Mouse (Mus musculus) myocyte (in vitro differentiated cells): ENCODE data around the gene Pax2. TPM values are rescaled to one million over a fixed set of nuclear protein-coding genes. Genes with fewer than 3 reads are reported as not detected.

Experiments
- H3K27me3 ChIP-seq: one replicate; pipeline ENCODE4 v1.6.1; 2011; ENCODE audit not compliant: control insufficient read depth, insufficient read depth, insufficient read length
- H3K36me3 ChIP-seq: one replicate; pipeline ENCODE4 v1.6.1; 2011; ENCODE audit not compliant: control insufficient read depth, insufficient read depth
- H3K4me2 ChIP-seq: one replicate; pipeline ENCODE4 v1.6.1; 2011; ENCODE audit warnings: low read depth, control low read depth
- H3K4me3 ChIP-seq: one replicate; pipeline ENCODE4 v1.5.1; 2011; ENCODE audit warnings: mild to moderate bottlenecking, control low read depth, moderate library complexity
- H3K79me2 ChIP-seq: one replicate; pipeline ENCODE4 v1.6.1; 2011; ENCODE audit not compliant: control insufficient read depth, insufficient read depth
- H3ac ChIP-seq: one replicate; pipeline ENCODE4 v1.6.1; 2011; ENCODE audit not compliant: control insufficient read depth, insufficient read length
- CEBPB ChIP-seq: IDR thresholded peaks from 2 replicates; pipeline ENCODE4 v1.6.1; 2011; ENCODE audit warnings: mild to moderate bottlenecking, moderate library complexity; ENCODE audit not compliant: poor library complexity, insufficient read depth, severe bottlenecking
- E2F4 ChIP-seq: IDR thresholded peaks from one replicate; pipeline ENCODE4 v1.6.1; 2011; ENCODE audit warnings: mild to moderate bottlenecking, control low read depth, moderate library complexity; ENCODE audit not compliant: insufficient read depth
- MAX ChIP-seq: IDR thresholded peaks from one replicate; pipeline ENCODE4 v1.6.1; 2011; ENCODE audit warnings: low read depth, mild to moderate bottlenecking, control low read depth
- MYOD1 ChIP-seq, 3 experiments: IDR thresholded peaks; one replicate each; pipeline ENCODE4 v1.6.1; 2011; ENCODE audit warnings: control low read depth in 2 of 3, low read depth in 2 of 3, mild to moderate bottlenecking in 2 of 3, moderate library complexity in 1 of 3; ENCODE audit not compliant: insufficient read length in 2 of 3, control insufficient read depth in 1 of 3
- MYOG ChIP-seq, 3 experiments: IDR thresholded peaks; one replicate each; pipeline ENCODE4 v1.6.1; 2011; ENCODE audit warnings: control low read depth in 2 of 3, low read depth in 2 of 3, mild to moderate bottlenecking in 2 of 3; ENCODE audit not compliant: insufficient read length in 2 of 3, control insufficient read depth in 1 of 3, insufficient read depth in 1 of 3
- POLR2A ChIP-seq: IDR thresholded peaks from one replicate; pipeline ENCODE4 v1.6.1; 2011; ENCODE audit warnings: low read depth, mild to moderate bottlenecking, control low read depth, moderate library complexity; ENCODE audit not compliant: insufficient read length
- POLR2AphosphoS2 ChIP-seq: IDR thresholded peaks from one replicate; pipeline ENCODE4 v1.6.1; 2011; ENCODE audit warnings: low read depth, control low read depth; ENCODE audit not compliant: insufficient read length
- REST ChIP-seq: IDR thresholded peaks from one replicate; pipeline ENCODE4 v1.6.1; 2011; ENCODE audit warnings: mild to moderate bottlenecking, control low read depth, moderate library complexity; ENCODE audit not compliant: insufficient read depth, insufficient read length
- SRF ChIP-seq: IDR thresholded peaks from one replicate; pipeline ENCODE4 v1.6.1; 2011; ENCODE audit warnings: low read depth; ENCODE audit not compliant: control insufficient read depth, insufficient read length
- TCF12 ChIP-seq: IDR thresholded peaks from one replicate; pipeline ENCODE4 v1.6.1; 2011; ENCODE audit warnings: mild to moderate bottlenecking, control low read depth; ENCODE audit not compliant: poor library complexity, insufficient read depth, severe bottlenecking
- TCF3 ChIP-seq: IDR thresholded peaks from one replicate; pipeline ENCODE4 v1.6.1; 2011; ENCODE audit warnings: low read depth, control low read depth; ENCODE audit not compliant: insufficient read length
- USF1 ChIP-seq: IDR thresholded peaks from one replicate; pipeline ENCODE4 v1.6.1; 2011; ENCODE audit warnings: low read depth, mild to moderate bottlenecking, control low read depth, moderate library complexity
- polyA plus RNA-seq: library from polyadenylated mRNA; unstranded; fragments of >200 nt; fragmentation: generic; extraction: Trizol; gene quantifications from one replicate; pipeline ENCODE4 v1.2.1, GENCODE M21; 2012; ENCODE audit warnings: missing spikeins

Gene Pax2
- polyA plus RNA-seq, 1 experiment: not detected

DNA sequence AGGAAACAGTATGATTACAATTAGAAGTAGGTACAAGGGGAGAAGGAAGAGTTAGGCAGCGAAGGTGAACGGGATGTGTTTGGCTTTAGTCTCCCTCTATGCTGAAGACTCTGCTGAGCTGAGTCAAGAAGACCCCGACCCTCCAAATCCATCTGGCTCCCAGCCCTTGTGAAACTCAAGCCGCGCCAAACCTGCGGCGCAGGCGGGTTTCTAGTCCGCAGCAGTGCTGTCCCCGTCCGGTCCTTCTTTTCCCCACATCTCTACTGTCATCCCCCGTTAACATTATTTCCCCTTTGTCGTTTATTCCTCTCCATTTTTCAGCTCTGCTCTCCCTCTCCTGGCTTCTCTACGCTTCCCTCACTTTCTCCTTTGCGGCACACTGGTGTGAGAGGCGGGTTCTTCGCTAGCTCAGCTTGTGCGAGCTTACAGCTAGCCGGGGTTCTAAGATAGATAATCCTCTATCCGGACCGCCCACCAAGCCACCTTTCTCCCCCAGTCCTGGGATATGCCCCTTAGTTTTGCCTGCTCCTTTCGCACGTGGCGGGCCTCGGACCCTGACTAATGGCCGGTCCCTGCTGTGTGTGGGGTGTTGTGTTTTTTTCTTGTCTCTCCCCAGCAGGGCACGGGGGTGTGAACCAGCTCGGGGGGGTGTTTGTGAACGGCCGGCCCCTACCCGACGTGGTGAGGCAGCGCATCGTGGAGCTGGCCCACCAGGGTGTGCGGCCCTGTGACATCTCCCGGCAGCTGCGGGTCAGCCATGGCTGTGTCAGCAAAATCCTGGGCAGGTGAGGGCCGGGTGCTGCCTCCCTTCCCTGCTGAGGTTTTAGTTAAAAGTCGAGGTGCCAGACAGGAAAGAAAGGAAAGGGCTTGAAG lies 4.7 kb downstream of the Pax2 start:
- no peak overlapping the region for H3ac ChIP-seq
- no peak overlapping the region for H3K4me3 ChIP-seq
- no peaks in the 10 kb centered on the region for H3K36me3 ChIP-seq
- H3K4me2 ChIP-seq: no peak overlapping the region
- H3K79me2 ChIP-seq: no peaks in the 10 kb centered on the region
- no peak for TF ChIP-seq TCF3
- H3K27me3 ChIP-seq: peaks cover 81% of the 10 kb centered on the region

DNA sequence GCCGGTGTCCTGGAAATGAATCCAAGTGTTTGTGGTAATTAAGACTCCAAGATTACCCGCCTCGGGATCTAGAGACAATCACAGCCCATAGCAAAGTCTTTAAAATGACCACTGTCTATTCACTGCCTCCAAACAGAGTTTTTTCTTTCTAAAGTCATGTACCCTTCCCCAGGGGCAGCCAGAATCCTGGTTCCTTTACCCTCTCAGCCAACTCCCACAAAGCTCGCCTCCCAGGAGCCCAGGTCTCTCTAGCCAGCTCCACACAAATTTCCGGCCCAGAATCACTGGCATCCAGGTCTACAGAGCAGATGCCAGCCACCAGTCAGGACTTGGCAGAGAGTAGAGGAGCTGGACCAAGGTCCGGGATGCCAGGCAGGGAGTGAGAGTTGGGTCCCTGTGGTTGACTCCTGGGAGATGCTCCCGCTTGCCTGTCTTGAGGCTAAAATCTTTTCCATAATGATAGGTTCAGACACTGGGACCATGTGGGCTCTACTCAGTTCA lies 6.3 kb downstream of the Pax2 start:
- Histone ChIP-seq H3K79me2 (no peaks in the 10 kb centered on the region), H3K4me3 (no peak overlapping the region), H3K27me3 (peaks cover 64% of the 10 kb centered on the region), H3K4me2 (no peak overlapping the region), H3K36me3 (no peaks in the 10 kb centered on the region), H3ac (no peak overlapping the region)
- TF ChIP-seq POLR2A: no peak

- Histone ChIP-seq H3K36me3 (no peaks in the 10 kb centered on the region), H3K79me2 (no peaks in the 10 kb centered on the region), H3K4me3 (no peak overlapping the region), H3K27me3 (peaks cover 28% of the 10 kb centered on the region), H3ac (no peak overlapping the region), H3K4me2 (no peak overlapping the region)
- TF ChIP-seq TCF3 (no peak), MYOG (IDR thresholded peaks at IDR 0.05; ENCODE audit: control insufficient read depth in 1 of 3, insufficient read depth in 1 of 3, insufficient read length in 2 of 3, low read depth in 2 of 3) (no peak), E2F4 (no peak), TCF12 (no peak)
Observed at GRCm38 (mm10) chr19:44770268-44771050, 14.6 kb downstream of the Pax2 start.

- no peaks in the 10 kb centered on the region for H3K79me2 ChIP-seq
- H3K4me2 ChIP-seq: no peak overlapping the region
- no peak overlapping the region for H3K4me3 ChIP-seq
- TF ChIP-seq TCF12: no peak
- TF ChIP-seq CEBPB: no peak
- no peak for TF ChIP-seq MYOG (IDR thresholded peaks at IDR 0.05; ENCODE audit: control insufficient read depth in 1 of 3, insufficient read depth in 1 of 3, insufficient read length in 2 of 3, low read depth in 2 of 3)
- no peak for TF ChIP-seq MYOD1 (IDR thresholded peaks at IDR 0.05; ENCODE audit: control insufficient read depth in 1 of 3, insufficient read length in 2 of 3, low read depth in 2 of 3)
- no peak for TF ChIP-seq MAX
- no peak for TF ChIP-seq SRF
- no peak for TF ChIP-seq E2F4
- TF ChIP-seq POLR2A: no peak
- no peak for TF ChIP-seq REST
- TF ChIP-seq TCF3: no peak
- no peak for TF ChIP-seq USF1
- no peak for TF ChIP-seq POLR2AphosphoS2
- H3ac ChIP-seq: no peak overlapping the region
- H3K36me3 ChIP-seq: no peaks in the 10 kb centered on the region
- peaks cover 34% of the 10 kb centered on the region for H3K27me3 ChIP-seq
Observed at GRCm38 (mm10) chr19:44771499-44771898, 15.7 kb downstream of the Pax2 start.

- Histone ChIP-seq H3K4me3 (no peak overlapping the region), H3K79me2 (no peaks in the 10 kb centered on the region), H3ac (no peak overlapping the region), H3K27me3 (peaks cover 74% of the 10 kb centered on the region), H3K4me2 (no peak overlapping the region), H3K36me3 (no peaks in the 10 kb centered on the region)
- TF ChIP-seq MYOG (IDR thresholded peaks at IDR 0.05; ENCODE audit: control insufficient read depth in 1 of 3, insufficient read depth in 1 of 3, insufficient read length in 2 of 3, low read depth in 2 of 3) (no peak), USF1 (no peak), MAX (no peak), CEBPB (no peak), E2F4 (no peak), SRF (no peak), TCF12 (no peak)
Observed at GRCm38 (mm10) chr19:44781987-44782386, 26.1 kb downstream of the Pax2 start.
